Mouse (Mus musculus) olfactory bulb, adult 2 months (tissue): Measurements from ENCODE around the gene Hao2.

Source experiments
- CTCF ChIP-seq: fragments of 200-500 bp; IDR thresholded peaks from 2 replicates; pipeline ENCODE4 v1.5.1; 2012; ENCODE audit warnings: low read depth, mild to moderate bottlenecking, low read length, moderate library complexity; ENCODE audit not compliant: insufficient read depth
- POLR2A ChIP-seq: fragments of 200-500 bp; IDR thresholded peaks from 2 replicates; pipeline ENCODE4 v1.6.1; 2012; ENCODE audit warnings: mild to moderate bottlenecking, low read depth, low read length, moderate library complexity; ENCODE audit not compliant: insufficient read depth

GRCm38 (mm10) chr3:98888206-98888605 lies 4.8 kb downstream of the Hao2 start:
- TF ChIP-seq CTCF (no peak), POLR2A (no peak)
